Comparison of ENCODE assay signal across 8 mouse cellular contexts in the genomic region with DNA sequence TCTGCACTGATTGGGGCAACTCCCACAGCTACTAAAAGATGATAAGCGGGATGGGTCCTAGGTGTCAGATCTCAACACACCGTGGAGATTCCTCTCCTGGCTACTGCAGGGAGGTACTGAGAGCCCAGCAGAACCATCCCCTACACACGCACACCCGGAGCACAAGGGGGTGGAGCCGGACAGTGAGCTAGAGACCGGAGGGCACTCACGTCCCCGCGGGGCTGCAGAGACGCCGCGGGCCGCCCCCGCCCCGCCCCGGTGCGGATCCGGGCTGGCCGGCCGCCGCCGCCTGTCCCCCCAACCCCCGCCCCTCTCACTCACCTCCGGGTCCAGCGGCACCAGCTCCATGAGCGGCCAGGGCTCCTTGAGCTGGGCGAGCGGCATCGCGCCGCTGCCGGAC. TPM values are rescaled to one million over a fixed set of nuclear protein-coding genes. Genes with fewer than 3 reads are reported as not detected.
A peak's percentile ranks its signal among the peaks of the same experiment; 100 is the strongest.
DNase-seq lines count a peak whose midpoint lies in the region; ATAC-seq and TF ChIP-seq lines count a peak whose summit lies in the region.

No protein-coding gene starts in this region.

- H3K9me3 ChIP-seq in embryonic facial prominence, embryonic 11.5 days (replicated peaks; ENCODE audit: control insufficient read depth, low read length): no peaks in the 10 kb centered on the region
- no peaks in the 10 kb centered on the region for H3K9me3 ChIP-seq in hindbrain, embryonic 14.5 days (ENCODE audit: control insufficient read depth, low read length)
- no peaks in the 10 kb centered on the region for H3K9me3 ChIP-seq in liver, embryonic 14.5 days (ENCODE audit: control insufficient read depth, low read length)

- peak overlapping the region; percentile 82 for H3K4me3 ChIP-seq in embryonic facial prominence, embryonic 11.5 days (ENCODE audit: low read depth, low read length)
- peak overlapping the region; percentile 55 for H3K4me3 ChIP-seq in hindbrain, embryonic 14.5 days (replicated peaks; ENCODE audit: low read length)
- H3K4me3 ChIP-seq in liver, embryonic 14.5 days (ENCODE audit: insufficient read depth in 1 of 2, low read depth in 2 of 2, low read length in 2 of 2): peak overlapping the region; percentile 65 to 72
- peak overlapping the region; percentile 83 for H3K4me3 ChIP-seq in olfactory bulb, adult 2 months (ENCODE audit: insufficient read depth, low read depth, low read length)

- H3K4me2 ChIP-seq in embryonic facial prominence, embryonic 11.5 days (ENCODE audit: low read depth, low read length): peak overlapping the region; percentile 95
- peak overlapping the region; percentile 66 for H3K4me2 ChIP-seq in hindbrain, embryonic 14.5 days (replicated peaks)
- peak overlapping the region; percentile 94 for H3K4me2 ChIP-seq in liver, embryonic 14.5 days (ENCODE audit: low read depth)

- ATAC-seq in embryonic facial prominence, embryonic 11.5 days (replicated peaks; ENCODE audit: insufficient number of reproducible peaks, low FRiP score, low TSS enrichment, low read depth): peak; percentile 30; the same call in 1 of the 2 replicates
- ATAC-seq in hindbrain, embryonic 14.5 days (ENCODE audit: low FRiP score): peak; percentile 57; the same call in 1 of the 2 replicates
- ATAC-seq in liver, embryonic 14.5 days (ENCODE audit: insufficient read depth): peak; percentile 50

- WGBS in embryonic facial prominence, embryonic 11.5 days: under 1% methylated on average over 14 of the region's 32 CpGs
- under 1% methylated on average over 27 of the region's 32 CpGs for WGBS in hindbrain, embryonic 14.5 days
- WGBS in liver, embryonic 14.5 days (ENCODE audit: insufficient replicate concordance): under 1% methylated on average over 26 of the region's 32 CpGs
- under 1% methylated on average over 32 of the region's 32 CpGs for WGBS in olfactory bulb, adult 2 months

- H3K4me1 ChIP-seq in embryonic facial prominence, embryonic 11.5 days (ENCODE audit: control insufficient read depth, insufficient read depth, low read length): peaks cover 6% of the 10 kb centered on the region
- H3K4me1 ChIP-seq in hindbrain, embryonic 14.5 days (replicated peaks; ENCODE audit: control insufficient read depth, insufficient read depth, low read length): no peaks in the 10 kb centered on the region; the same call in 1 of the 2 replicates
- peaks cover 0 to 8% of the 10 kb centered on the region in 2 experiments; a peak in 2 of 4 replicates for H3K4me1 ChIP-seq in liver, embryonic 14.5 days (replicated peaks; ENCODE audit: control insufficient read depth in 2 of 2, insufficient read depth in 2 of 2, low read length in 1 of 2)
- no peaks in the 10 kb centered on the region for H3K4me1 ChIP-seq in olfactory bulb, adult 2 months (ENCODE audit: control insufficient read depth, insufficient read depth, low read length)

- peak overlapping the region; percentile 28; the same call in 1 of the 2 replicates for H3K27ac ChIP-seq in embryonic facial prominence, embryonic 11.5 days (replicated peaks; ENCODE audit: low read depth, low read length)
- no peak overlapping the region for H3K27ac ChIP-seq in hindbrain, embryonic 14.5 days
- no peak overlapping the region for H3K27ac ChIP-seq in liver, embryonic 14.5 days
- no peak overlapping the region for H3K27ac ChIP-seq in olfactory bulb, adult 2 months (ENCODE audit: insufficient read depth, low read depth, low read length)

- H3K36me3 ChIP-seq in embryonic facial prominence, embryonic 11.5 days (replicated peaks; ENCODE audit: control insufficient read depth, insufficient read depth, low read depth, low read length): no peaks in the 10 kb centered on the region
- no peaks in the 10 kb centered on the region for H3K36me3 ChIP-seq in hindbrain, embryonic 14.5 days (replicated peaks; ENCODE audit: control insufficient read depth, insufficient read depth)
- H3K36me3 ChIP-seq in liver, embryonic 14.5 days (replicated peaks; ENCODE audit: control insufficient read depth, insufficient read depth, low read depth): no peaks in the 10 kb centered on the region

- no peak for TF ChIP-seq CTCF in liver, embryonic 14.5 days (IDR thresholded peaks at IDR 0.05; ENCODE audit: low read depth)
- TF ChIP-seq CTCF in olfactory bulb, adult 2 months (IDR thresholded peaks at IDR 0.05; ENCODE audit: insufficient read depth, low read depth, low read length): no peak

- peak; percentile 44 for DNase-seq in embryo, embryonic 10.5 days (ENCODE audit: low spot score)
- no peak for DNase-seq in embryo, embryonic 11 days
- peak; percentile 64 for DNase-seq in MN1 (ENCODE audit: low spot score)
- peak; percentile 24 for DNase-seq in embryonic facial prominence, embryonic 11.5 days (ENCODE audit: low spot score)
- no peak for DNase-seq in hindbrain, embryonic 14.5 days (ENCODE audit: low spot score)
- no peak for DNase-seq in liver, embryonic 14.5 days (ENCODE audit: low read depth in 3 of 3, low spot score in 3 of 3)
- DNase-seq in left cerebral cortex, adult 9 months (ENCODE audit: low spot score in 2 of 2): no peak

- H3K27me3 ChIP-seq in embryonic facial prominence, embryonic 11.5 days (ENCODE audit: control insufficient read depth, insufficient read depth, low read length): no peaks in the 10 kb centered on the region
- no peaks in the 10 kb centered on the region for H3K27me3 ChIP-seq in hindbrain, embryonic 14.5 days (ENCODE audit: control insufficient read depth, insufficient read depth, low read length)
- peaks cover 23% of the 10 kb centered on the region for H3K27me3 ChIP-seq in liver, embryonic 14.5 days (ENCODE audit: control insufficient read depth, insufficient read depth, low read length)

- H3K9ac ChIP-seq in embryonic facial prominence, embryonic 11.5 days (replicated peaks; ENCODE audit: low read length): peak overlapping the region; percentile 88
- H3K9ac ChIP-seq in hindbrain, embryonic 14.5 days: peak overlapping the region; percentile 84
- H3K9ac ChIP-seq in liver, embryonic 14.5 days (replicated peaks): peak overlapping the region; percentile 57

- no peak for TF ChIP-seq EP300 in liver, embryonic 14.5 days (IDR thresholded peaks at IDR 0.05; ENCODE audit: low read depth)

- no peak for TF ChIP-seq POLR2A in olfactory bulb, adult 2 months (IDR thresholded peaks at IDR 0.05; ENCODE audit: insufficient read depth, low read depth, low read length)

RNA-seq across cellular contexts. Expression of gene Rps6ka1, which starts 0.3 kb away (rescaled TPM):
- 34.9 and 39.1 TPM in 2 replicates for polyA plus RNA-seq in embryonic facial prominence, embryonic 11.5 days (2014; fragmentation: Nextera tagmentation; extraction: Ambion mirVana)
- 25.3 and 25.7 TPM in 2 replicates for polyA plus RNA-seq in hindbrain, embryonic 14.5 days (2014; fragmentation: Nextera tagmentation; extraction: Ambion mirVana)
- polyA plus RNA-seq in liver, embryonic 14.5 days (2012; rRNA removed): 27.9 and 28.4 TPM in 2 replicates
- 48.4 and 53.0 TPM in 2 replicates for polyA plus RNA-seq in liver, embryonic 14.5 days (2014; fragmentation: Nextera tagmentation; extraction: Ambion mirVana)
- not detected in 2 replicates for polyA plus RNA-seq in olfactory bulb, adult 2 months (2012; ENCODE audit: insufficient read depth, insufficient read length, low replicate concordance, missing spikeins)

Comparison
In these comparisons a context has a peak if more than half of its experiments do, and no peak if none do; other contexts are left out.
1. DNase-seq: peak in embryo, embryonic 10.5 days (single experiment), MN1 (single experiment) and embryonic facial prominence, embryonic 11.5 days (single experiment); none in embryo, embryonic 11 days (single experiment), hindbrain, embryonic 14.5 days (single experiment), liver, embryonic 14.5 days (0 of 3) and left cerebral cortex, adult 9 months (0 of 2).
2. Peak in every context shown above with its lines, with median percentiles within 50 percentile points of each other: ATAC-seq, H3K4me2 ChIP-seq, H3K4me3 ChIP-seq and H3K9ac ChIP-seq.